Mouse (Mus musculus) right cerebral cortex, adult 18-20 months (tissue): Measurements from ENCODE around the gene Olfr1233.

Source experiments
- DNase-seq: peaks from one replicate; pipeline ENCODE4 v3.0.0; 2022; ENCODE audit warnings: mixed read lengths

Gene Olfr1233

DNA sequence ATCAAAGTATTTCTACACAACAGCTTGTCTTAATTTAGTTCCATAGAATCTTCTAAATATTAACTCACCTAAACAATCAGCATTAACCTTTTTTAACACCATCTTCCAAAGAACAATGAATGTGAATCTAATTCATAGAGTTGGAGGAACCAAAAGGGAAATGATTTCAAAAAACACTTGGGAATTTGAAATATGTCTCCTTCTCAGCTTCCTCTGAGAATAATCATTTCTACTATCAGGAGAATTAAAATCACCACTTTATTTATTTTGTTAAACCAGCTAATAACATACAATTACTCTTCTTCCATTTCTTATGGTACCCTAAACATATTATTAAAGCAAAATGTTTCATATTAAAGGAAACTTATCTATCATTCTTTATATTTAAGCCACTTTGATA lies at the start of gene Olfr1233:
TSS of gene Olfr1233 (minus strand) at position 101 of the 400 bp plus-strand sequence.
- DNase-seq, result no peak

DNA sequence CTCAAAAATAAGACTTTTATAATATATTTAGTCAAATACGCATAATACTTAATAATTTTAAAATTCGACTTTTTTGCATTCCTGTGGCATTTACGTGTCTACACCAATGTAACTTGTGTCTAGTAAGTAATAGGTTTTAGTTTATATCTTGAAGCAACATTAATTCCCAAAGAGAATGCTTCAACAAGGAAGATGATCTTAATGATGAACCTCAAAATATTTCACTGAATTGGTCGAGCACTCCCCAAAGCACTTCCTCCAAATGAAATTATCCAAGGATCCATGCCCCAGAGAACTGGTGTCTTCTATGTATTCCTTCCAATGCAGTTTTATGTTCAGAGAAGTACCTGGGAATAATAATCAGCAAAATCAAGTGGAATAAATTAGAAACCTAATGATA lies 22.6 kb upstream of the Olfr1233 start, which contains the start of gene Olfr1234:
TSS of gene Olfr1234 (minus strand) at position 101 of the 400 bp plus-strand sequence.
- no peak for DNase-seq

DNA sequence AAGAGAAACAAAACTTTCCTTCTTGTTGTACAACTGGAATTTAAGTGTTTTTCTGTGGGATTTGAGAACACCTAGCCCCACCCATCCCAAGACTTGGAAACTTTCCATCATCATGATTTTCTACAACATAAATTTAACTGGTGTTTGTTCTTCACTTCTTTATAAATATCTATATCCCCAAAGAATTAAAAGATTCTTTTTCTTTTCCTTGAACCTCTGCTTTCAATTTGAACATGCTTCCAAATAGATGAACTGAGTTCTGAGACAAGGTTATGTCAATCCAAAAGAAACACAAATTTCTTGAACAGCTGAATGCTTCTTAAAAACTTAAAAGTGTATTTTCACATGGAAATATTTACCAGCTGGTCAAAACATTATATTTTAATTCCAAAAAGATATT lies 12.6 kb downstream of the Olfr1233 start, which contains the start of gene Olfr1232:
TSS of gene Olfr1232 (minus strand) at position 101 of the 400 bp plus-strand sequence.
- no peak for DNase-seq

DNA sequence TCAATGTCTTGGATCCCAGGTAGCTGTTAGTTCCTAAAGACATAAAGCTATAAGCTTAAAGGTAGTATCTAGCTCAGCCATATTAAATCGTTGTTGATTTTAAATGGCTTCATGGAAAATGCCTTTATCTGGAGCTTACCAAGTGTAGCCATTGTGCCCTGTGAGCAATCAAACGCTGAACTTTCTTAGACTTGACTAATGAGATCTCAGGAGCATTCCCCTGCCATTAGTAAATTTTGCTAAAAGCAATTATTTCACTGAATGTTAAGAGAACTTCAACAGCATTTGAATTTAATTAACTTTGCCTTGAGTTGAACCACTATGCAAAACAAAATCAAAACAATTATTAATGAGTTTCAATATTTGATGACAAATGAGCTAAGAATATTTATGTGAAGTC lies 35.2 kb downstream of the Olfr1233 start, which contains the start of gene Olfr1231:
TSS of gene Olfr1231 (minus strand) at position 101 of the 400 bp plus-strand sequence.
- no peak for DNase-seq

DNA sequence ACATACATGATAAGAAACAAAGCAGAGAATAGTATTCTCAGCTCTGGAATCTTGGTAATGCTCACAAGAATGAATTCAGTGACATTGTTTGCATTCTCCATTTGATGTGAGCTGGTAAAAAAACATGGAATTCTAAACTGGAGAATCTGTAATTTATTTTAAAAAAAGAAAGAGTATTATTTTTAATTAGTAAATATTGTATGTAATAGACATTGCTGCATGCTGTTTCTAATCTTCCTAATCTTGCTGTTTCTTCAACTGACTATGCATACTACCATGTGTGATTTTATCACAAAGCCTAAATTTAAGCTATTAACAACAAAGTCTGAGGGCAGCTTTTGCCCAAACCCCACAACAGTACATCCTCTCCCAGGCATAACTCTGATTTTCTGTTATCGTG lies 45.0 kb downstream of the Olfr1233 start, which contains the start of gene Olfr1230:
TSS of gene Olfr1230 (minus strand) at position 101 of the 400 bp plus-strand sequence.
- DNase-seq, result no peak

DNA sequence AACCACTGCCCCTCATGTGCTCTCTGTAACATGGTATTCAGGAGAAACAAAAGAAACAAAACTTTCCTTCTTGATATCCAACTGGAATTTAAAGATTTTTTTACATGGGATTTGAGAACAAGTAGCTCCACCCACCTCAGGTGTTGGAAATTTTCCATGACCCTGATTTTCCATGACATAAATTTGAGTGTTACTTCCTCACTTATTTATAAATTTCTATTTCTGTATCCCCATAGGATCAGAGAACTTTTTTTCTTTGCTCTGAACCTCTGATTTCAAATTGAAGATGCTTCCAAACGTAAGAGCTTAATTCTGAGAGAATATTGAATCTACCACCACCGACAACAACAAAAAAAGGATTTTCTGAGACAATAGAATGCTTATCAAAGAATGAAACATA lies 54.3 kb downstream of the Olfr1233 start, which contains the start of gene Olfr1229:
TSS of gene Olfr1229 (minus strand) at position 101 of the 400 bp plus-strand sequence.
- no peak for DNase-seq
